Mouse (Mus musculus) brain, embryonic 14.5 days (tissue): ENCODE data around the gene BC016579.

Experiments
- CTCF ChIP-seq: fragments of 200-500 bp; IDR thresholded peaks from 2 replicates; pipeline ENCODE4 v1.5.1; 2012; ENCODE audit warnings: inconsistent platforms, mild to moderate bottlenecking, moderate library complexity, borderline replicate concordance; ENCODE audit not compliant: insufficient read depth, insufficient read length; ENCODE audit errors: extremely low read depth
- POLR2A ChIP-seq: fragments of 200-500 bp; IDR thresholded peaks from 2 replicates; pipeline ENCODE4 v1.6.1; 2012; ENCODE audit warnings: mild to moderate bottlenecking, inconsistent platforms, borderline replicate concordance; ENCODE audit not compliant: poor library complexity, insufficient read depth, insufficient read length, severe bottlenecking; ENCODE audit errors: extremely low read depth

DNA sequence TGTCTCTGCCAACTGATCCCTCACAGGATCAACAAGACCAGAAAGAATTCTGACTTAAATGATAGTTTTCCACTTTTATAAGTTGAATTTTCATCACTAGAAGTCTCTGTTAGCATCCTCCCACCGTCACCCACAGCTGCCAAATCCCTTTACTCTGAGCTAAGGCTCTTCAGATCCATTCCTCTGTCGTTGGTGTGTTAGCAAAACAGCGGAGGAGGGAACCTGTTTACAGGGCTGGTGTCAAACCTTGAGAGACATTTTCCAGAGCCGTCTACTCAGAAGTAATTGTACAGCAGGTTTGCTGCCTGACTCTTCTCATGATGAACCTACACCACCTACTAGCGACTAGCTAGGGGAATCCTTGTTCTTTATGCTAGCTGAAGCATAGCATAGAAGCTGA lies 45.4 kb upstream of the BC016579 start:
- TF ChIP-seq CTCF (no peak), POLR2A (no peak)
